ENCODE assay signal across 11 mouse cellular contexts in the genomic region with DNA sequence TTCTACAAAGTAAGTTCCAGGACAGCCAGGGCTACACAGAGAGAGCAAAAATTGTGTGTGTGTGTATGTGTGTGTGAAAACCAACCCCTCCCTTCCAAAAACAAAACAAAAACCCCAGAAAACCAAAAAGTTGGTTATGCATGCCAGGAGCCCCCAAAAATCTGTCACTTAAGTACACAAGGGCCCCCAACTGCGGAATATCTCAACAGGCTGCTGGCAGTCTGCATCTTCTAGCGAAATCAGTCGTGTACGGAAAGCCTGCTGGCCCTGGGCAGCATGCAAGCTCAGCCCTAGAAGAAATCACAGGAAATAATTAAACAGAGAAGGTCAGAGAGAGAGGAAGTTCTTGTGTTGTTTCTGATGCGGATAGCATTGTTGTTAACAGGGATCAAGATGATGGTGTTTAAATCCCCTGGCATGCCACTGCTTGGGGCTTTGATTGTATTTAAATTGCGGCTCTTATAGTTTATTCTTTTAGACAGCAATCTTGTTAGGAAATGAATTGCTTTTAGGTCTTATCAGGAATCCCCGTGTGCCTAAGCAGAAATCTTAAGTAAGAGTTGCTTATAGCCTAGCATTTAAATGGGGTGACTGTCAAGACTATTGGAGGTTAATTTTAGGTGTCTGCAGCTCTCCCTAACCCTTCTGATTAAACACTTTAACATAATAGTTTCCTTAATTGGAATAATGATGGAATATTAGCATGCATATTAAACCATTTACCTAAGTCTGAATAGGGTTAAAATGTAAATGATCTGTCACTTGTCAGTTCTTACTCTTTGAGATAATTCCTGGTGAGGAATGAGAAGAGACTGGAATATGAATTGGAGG. TPM values are rescaled to one million over a fixed set of nuclear protein-coding genes. Genes with fewer than 3 reads are reported as not detected.
DNase-seq lines count a peak whose midpoint lies in the region; ATAC-seq lines count a peak whose summit lies in the region.
"Had no signal": no experiment of that assay in that cellular context is flagged by ENCODE, and none has a peak within 500 bp of the region (broad histone marks: within the 10 kb centered on the region; RNA-seq: fewer than 3 reads in every experiment).

No protein-coding gene starts in this region.

- H3K9ac ChIP-seq in forebrain, embryonic 15.5 days (replicated peaks): no peak overlapping the region
- H3K9ac ChIP-seq: midbrain, embryonic 12.5 days had no signal

- no peaks in the 10 kb centered on the region for H3K36me3 ChIP-seq in forebrain, embryonic 15.5 days
- H3K36me3 ChIP-seq: midbrain, embryonic 12.5 days had no signal

- H3K4me2 ChIP-seq in forebrain, embryonic 15.5 days (replicated peaks): no peak overlapping the region
- H3K4me2 ChIP-seq: midbrain, embryonic 12.5 days had no signal

- no peak overlapping the region for H3K4me3 ChIP-seq in forebrain, embryonic 15.5 days
- H3K4me3 ChIP-seq: midbrain, embryonic 12.5 days had no signal

- DNase-seq in cerebellum, postnatal 25 days: peak; percentile 61 to 65
- no peak for DNase-seq in cerebellum, adult 8-10 months
- DNase-seq in kidney, adult 9 months: peak; percentile 32
- DNase-seq in kidney, postnatal 4 days: no peak
- peak; percentile 26 for DNase-seq in 416B (ENCODE audit: low read depth)
- DNase-seq in testis, postnatal 14 days (ENCODE audit: low spot score): no peak
- no peak for DNase-seq in embryo, embryonic 10 days (ENCODE audit: low spot score)
- DNase-seq: adrenal gland, postnatal 10 days; lung, postnatal 14 days had no signal

- ATAC-seq in forebrain, embryonic 15.5 days (replicated peaks): 0 out of 2 replicates have a peak, but pooled peaks have one; percentile 17

- no peaks in the 10 kb centered on the region for H3K9me3 ChIP-seq in forebrain, embryonic 15.5 days
- H3K9me3 ChIP-seq: midbrain, embryonic 12.5 days had no signal

- H3K27ac ChIP-seq in forebrain, embryonic 15.5 days (replicated peaks): peak overlapping the region; percentile 70
- H3K27ac ChIP-seq: midbrain, embryonic 12.5 days had no signal

- no peaks in the 10 kb centered on the region for H3K27me3 ChIP-seq in forebrain, embryonic 15.5 days
- H3K27me3 ChIP-seq: midbrain, embryonic 12.5 days had no signal

- WGBS in forebrain, embryonic 15.5 days: 37% methylated on average over 7 of the region's 7 CpGs

- peaks cover 26% of the 10 kb centered on the region for H3K4me1 ChIP-seq in forebrain, embryonic 15.5 days
- H3K4me1 ChIP-seq: midbrain, embryonic 12.5 days had no signal

RNA-seq across cellular contexts. Expression of a gene that starts 11.6 kb away (rescaled TPM):
- polyA plus RNA-seq in forebrain, embryonic 15.5 days (2015; fragmentation: Nextera tagmentation; extraction: Ambion mirVana): 8.1 and 9.3 TPM in 2 replicates

Comparison
In these comparisons a context has a peak if more than half of its experiments do, and no peak if none do; other contexts are left out.
1. DNase-seq: peak in cerebellum, postnatal 25 days (2 of 2), kidney, adult 9 months (single experiment) and 416B (single experiment); none in cerebellum, adult 8-10 months (single experiment), kidney, postnatal 4 days (0 of 2), testis, postnatal 14 days (single experiment) and embryo, embryonic 10 days (single experiment).